14 mouse cellular contexts compared by ENCODE assay signal in the genomic region with DNA sequence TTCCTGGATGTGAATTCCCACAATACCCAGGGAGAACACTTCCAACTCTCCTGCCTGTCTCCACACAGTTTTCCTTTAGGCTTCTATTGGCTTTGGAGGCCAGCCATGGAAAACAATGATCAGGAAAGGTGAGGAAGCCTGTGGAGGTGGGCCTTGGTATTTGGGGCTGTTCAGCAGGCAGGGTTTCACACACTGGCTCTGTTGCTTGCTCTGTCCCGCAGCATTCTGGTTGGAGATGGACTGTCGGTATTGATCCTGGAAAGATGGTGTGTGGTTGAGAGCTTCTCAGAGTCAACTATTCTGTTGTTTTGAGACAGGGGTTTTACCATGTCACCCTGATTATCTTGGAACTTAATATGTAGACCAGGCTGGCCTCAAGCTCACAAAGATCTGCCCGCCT.
"Had no signal": no experiment of that assay in that cellular context is flagged by ENCODE, and none has a peak within 500 bp of the region (broad histone marks: within the 10 kb centered on the region; RNA-seq: fewer than 3 reads in every experiment).

No protein-coding gene starts in this region.

- H3K36me3 ChIP-seq: limb, embryonic 15.5 days; lung, embryonic 15.5 days had no signal

- H3K9ac ChIP-seq: limb, embryonic 15.5 days; liver, embryonic 14.5 days; lung, embryonic 15.5 days had no signal

- ATAC-seq: intestine, embryonic 16.5 days had no signal

- H3K9me3 ChIP-seq: limb, embryonic 15.5 days; lung, embryonic 15.5 days had no signal

- H3K4me1 ChIP-seq: lung, embryonic 15.5 days had no signal

- DNase-seq: kidney, adult 18-20 months; kidney, adult 9 months; lung, adult 18-20 months; lung, postnatal 10 days; lung, postnatal 36 days; thymus, adult 18-20 months; thymus, postnatal 36 days had no signal

- H3K4me2 ChIP-seq: limb, embryonic 15.5 days; lung, embryonic 15.5 days; midbrain, embryonic 11.5 days had no signal

- H3K27ac ChIP-seq: kidney, postnatal 0 days; limb, embryonic 15.5 days; liver, embryonic 14.5 days; lung, embryonic 15.5 days had no signal

- H3K4me3 ChIP-seq: layer of hippocampus, adult 2 months; limb, embryonic 15.5 days; lung, embryonic 15.5 days had no signal
